Mouse (Mus musculus) gastrocnemius, postnatal 25 days (tissue): ENCODE measurements around the gene Rhox2e. TPM values are rescaled to one million over a fixed set of nuclear protein-coding genes. Genes with fewer than 3 reads are reported as not detected.
"Not testable (repeated sequence)": the region's sequence is repeated elsewhere in the genome, so short reads cannot be mapped to it uniquely, and the experiment has no call there.

Experiments used
- DNase-seq: peaks from one replicate; pipeline ENCODE4 v3.0.0; 2022
- long read RNA-seq, 2 experiments: library from polyadenylated mRNA; stranded (forward); transcript quantifications; one replicate each; pipeline ENCODE4 v2.0.0; 2021
- total RNA-seq, 2 experiments: library from RNA; stranded (reverse); gene quantifications; 1 replicate in 1 of 2; 2 replicates in 1 of 2; pipeline ENCODE4 v1.2.3; 2021

The Rhox2e gene
- total RNA-seq, result not detected
- long read RNA-seq, experiment 1, result 0 reads
- long read RNA-seq, experiment 2, result 0 reads

- not testable (repeated sequence) for DNase-seq
Measured at GRCm38 (mm10) chrX:37530152-37530551, at the start of gene Rhox2e. Rhox2e (plus strand) TSS chrX:37530452.

GRCm38 (mm10) chrX:37514059-37514458 lies 16.2 kb upstream of the Rhox2e start, which contains the start of gene Rhox4d:
Rhox4d (plus strand) TSS chrX:37514359.
- DNase-seq, result not testable (repeated sequence)

GRCm38 (mm10) chrX:37541719-37542118 lies 11.5 kb downstream of the Rhox2e start, which contains the start of gene Rhox3e:
Rhox3e (plus strand) TSS chrX:37542019.
- DNase-seq, result not testable (repeated sequence)

- DNase-seq, result not testable (repeated sequence)
Measured at GRCm38 (mm10) chrX:37557112-37557511, 26.9 kb downstream of the Rhox2e start, which contains the start of gene Rhox4e. Rhox4e (plus strand) TSS chrX:37557412.

- not testable (repeated sequence) for DNase-seq
Measured at GRCm38 (mm10) chrX:37571105-37571504, 40.9 kb downstream of the Rhox2e start, which contains the start of gene Rhox2f. Rhox2f (plus strand) TSS chrX:37571405.

- not testable (repeated sequence) for DNase-seq
Measured at GRCm38 (mm10) chrX:37572638-37573037, 42.4 kb downstream of the Rhox2e start.

GRCm38 (mm10) chrX:37580692-37581091 lies 50.4 kb downstream of the Rhox2e start, which contains the start of gene Rhox3f:
Rhox3f (plus strand) TSS chrX:37580992.
- DNase-seq, result not testable (repeated sequence)

Other genes starting within 250 kb of the Rhox2e start
- gene Rhox3a2, start 150.4 kb upstream of the Rhox2e start, total RNA-seq, result not detected
- gene Rhox4a2, start 139.6 kb upstream of the Rhox2e start, total RNA-seq, result not detected
- gene Rhox2b, start 118.4 kb upstream of the Rhox2e start, total RNA-seq, result not detected
- not detected for gene Rhox4b, start 98.0 kb upstream of the Rhox2e start, total RNA-seq
- gene Rhox2c, start 76.8 kb upstream of the Rhox2e start, total RNA-seq, result not detected
- gene Rhox3c, start 71.9 kb upstream of the Rhox2e start, total RNA-seq, result not detected
- gene Rhox4c, start 50.1 kb upstream of the Rhox2e start, total RNA-seq, result not detected
- not detected for gene Rhox2d, start 37.0 kb upstream of the Rhox2e start, total RNA-seq
- not detected for gene Rhox4d, start 16.1 kb upstream of the Rhox2e start, total RNA-seq
- gene Rhox3e, start 11.6 kb downstream of the Rhox2e start, total RNA-seq, result not detected
- not detected for gene Rhox4e, start 27.0 kb downstream of the Rhox2e start, total RNA-seq
- not detected for gene Rhox2f, start 41.0 kb downstream of the Rhox2e start, total RNA-seq
- gene Rhox3f, start 50.5 kb downstream of the Rhox2e start, total RNA-seq, result not detected
- gene Rhox4f, start 77.3 kb downstream of the Rhox2e start, total RNA-seq, result not detected
- not detected for gene Rhox3g, start 98.2 kb downstream of the Rhox2e start, total RNA-seq
- gene Rhox2g, start 113.0 kb downstream of the Rhox2e start, total RNA-seq, result not detected
- gene Rhox4g, start 120.9 kb downstream of the Rhox2e start, total RNA-seq, result not detected
- gene Rhox3h, start 138.3 kb downstream of the Rhox2e start, total RNA-seq, result not detected
- not detected for gene Rhox2h, start 142.8 kb downstream of the Rhox2e start, total RNA-seq